Mouse (Mus musculus) spleen, adult 18-20 months (tissue): ENCODE results near the gene Ccng1.

Source experiments
- DNase-seq, 2 experiments: peaks; one replicate each; pipeline ENCODE4 v3.0.0; 2022; ENCODE audit warnings: mixed read lengths in 2 of 2

Ccng1 gene

GRCm38 (mm10) chr11:40755109-40755627 lies at the start of gene Ccng1:
Ccng1 (minus strand) TSS chr11:40755311.
- peak; percentile 76 to 79 for DNase-seq

- DNase-seq, result no peak
These were observed 35.2 kb upstream of the Ccng1 start for GRCm38 (mm10) chr11:40790307-40790706.

DNA sequence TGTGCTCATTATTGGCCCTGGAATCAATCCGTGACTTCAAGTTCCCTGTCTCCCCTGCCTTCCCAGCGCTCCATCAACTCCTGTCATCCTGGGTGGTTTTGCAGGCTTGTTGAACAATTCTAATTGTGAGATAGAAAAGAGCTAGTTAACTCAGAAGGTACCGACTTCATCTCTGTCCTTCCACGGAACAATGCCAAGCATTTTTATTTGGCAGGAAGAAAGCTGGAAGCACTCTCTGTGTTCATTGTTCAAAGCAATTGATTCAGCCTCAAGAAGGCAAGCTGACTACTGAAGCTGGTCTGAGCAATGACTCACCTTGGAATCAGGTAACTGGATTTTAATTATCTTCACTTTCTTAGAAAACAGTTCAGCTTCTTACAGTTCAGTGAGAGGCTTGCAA lies 34.6 kb upstream of the Ccng1 start:
- DNase-seq, result no peak

GRCm38 (mm10) chr11:40786900-40787299 lies 31.8 kb upstream of the Ccng1 start:
- no peak for DNase-seq

DNA sequence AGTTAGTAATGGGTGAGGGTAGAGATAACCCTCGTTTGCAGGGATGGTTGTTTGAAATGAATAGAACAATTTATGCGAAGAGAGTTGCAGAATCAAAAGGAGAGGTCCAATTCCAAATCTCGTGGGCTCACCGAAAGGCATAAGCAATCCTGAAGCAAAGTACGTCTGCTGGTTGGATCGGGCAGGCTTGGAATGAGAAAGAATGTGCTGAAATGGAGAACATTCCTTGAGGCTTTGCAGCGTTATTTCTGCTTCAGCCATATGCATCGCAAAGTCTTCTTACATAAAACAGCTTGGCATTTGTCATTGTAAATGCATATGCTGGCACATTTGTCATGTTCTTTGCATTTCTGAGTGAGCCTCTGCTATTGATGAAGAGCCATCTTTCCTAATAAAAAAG lies 29.2 kb upstream of the Ccng1 start:
- no peak for DNase-seq

- DNase-seq, result no peak
These were observed 28.2 kb upstream of the Ccng1 start for GRCm38 (mm10) chr11:40783346-40783745.

DNA sequence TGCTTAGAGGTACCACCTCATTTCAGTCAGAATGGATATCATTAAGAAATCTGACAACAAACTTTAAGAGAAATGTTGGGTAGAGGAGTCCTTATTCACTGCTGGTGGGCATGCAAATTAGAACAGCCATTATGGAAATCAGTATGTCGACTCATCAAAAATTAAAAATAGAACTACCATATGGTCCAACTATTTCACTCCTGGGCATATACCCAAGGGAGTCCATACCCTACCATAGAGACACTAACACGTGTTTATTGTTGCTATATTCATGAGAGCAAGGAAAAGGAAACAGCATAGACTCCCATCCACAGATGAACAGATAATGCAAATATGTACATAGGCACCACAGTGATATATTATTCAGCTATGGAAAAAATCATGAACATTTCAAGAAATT lies 26.7 kb upstream of the Ccng1 start:
- no peak for DNase-seq

GRCm38 (mm10) chr11:40775315-40776269 lies 20.5 kb upstream of the Ccng1 start:
- DNase-seq, result no peak

GRCm38 (mm10) chr11:40764690-40765089 lies 9.6 kb upstream of the Ccng1 start:
- no peak for DNase-seq

GRCm38 (mm10) chr11:40763395-40763794 lies 8.3 kb upstream of the Ccng1 start:
- DNase-seq, result no peak

- no peak for DNase-seq
These were observed 4.8 kb upstream of the Ccng1 start for GRCm38 (mm10) chr11:40759896-40760295.

DNA sequence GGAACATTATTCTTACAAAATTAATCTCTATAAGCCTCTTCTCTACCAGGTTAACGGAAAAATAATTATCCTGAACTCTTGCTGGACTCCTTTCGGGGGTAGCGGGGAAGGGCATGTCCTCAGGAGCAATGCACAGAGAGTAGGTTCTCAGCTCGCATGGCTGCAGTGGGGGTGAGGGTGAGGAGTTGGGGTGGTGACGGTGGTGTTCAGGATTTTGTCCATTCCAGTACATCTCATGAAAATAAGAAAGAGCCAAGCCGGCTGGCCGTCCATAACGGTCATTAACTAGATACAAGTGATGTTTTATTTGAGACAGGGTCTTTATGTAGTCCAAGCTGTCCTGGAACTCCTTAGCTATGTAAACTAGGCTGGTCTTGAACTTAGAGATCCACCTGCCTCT lies 857 bp upstream of the Ccng1 start:
- DNase-seq, result no peak

DNA sequence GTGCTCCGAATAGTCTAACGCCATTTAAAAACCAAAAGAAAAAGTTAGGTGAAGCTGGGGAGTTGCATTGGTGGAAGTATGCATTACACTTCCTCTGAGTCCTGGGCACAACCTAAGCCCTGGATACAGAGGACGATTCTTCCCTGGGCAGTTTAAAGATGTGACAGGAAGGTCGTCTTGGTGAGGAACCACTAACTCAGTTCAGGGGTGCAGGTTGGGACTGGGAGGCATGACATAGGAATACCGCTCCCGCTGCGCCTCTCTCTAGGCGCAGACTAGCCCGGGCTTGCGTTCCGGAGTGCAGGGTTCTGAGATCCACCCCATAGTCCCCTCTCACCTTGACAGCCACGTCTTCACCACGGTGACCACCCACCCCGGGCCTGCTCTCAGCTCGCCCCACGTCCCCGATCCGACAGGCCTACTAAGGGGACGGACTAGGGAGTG lies 425 bp downstream of the Ccng1 start:
- no peak for DNase-seq

GRCm38 (mm10) chr11:40753836-40754235 lies 1.3 kb downstream of the Ccng1 start:
- DNase-seq, result no peak

- DNase-seq, result no peak
These were observed 7.4 kb downstream of the Ccng1 start for GRCm38 (mm10) chr11:40747716-40748115.

- no peak for DNase-seq
These were observed 8.8 kb downstream of the Ccng1 start for GRCm38 (mm10) chr11:40746361-40746760.

DNA sequence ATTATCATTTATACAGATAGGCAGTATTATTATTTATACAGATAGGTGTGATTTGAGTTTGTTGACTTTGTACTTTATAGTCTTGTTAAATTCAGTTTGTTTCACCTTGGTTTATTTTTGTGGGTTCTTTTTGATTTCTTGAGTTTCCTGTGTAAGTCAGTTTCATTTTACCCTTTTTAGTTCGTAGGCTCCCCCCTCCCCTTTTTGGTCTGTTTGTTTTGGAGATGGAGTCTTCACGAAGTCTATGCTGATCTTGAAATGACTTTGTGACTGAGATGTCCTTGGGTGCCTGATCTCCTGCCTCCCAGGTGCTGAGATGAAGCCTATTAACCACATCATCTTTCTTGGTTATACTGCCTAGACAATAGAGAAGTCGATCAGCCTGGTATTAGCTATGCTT lies 10.8 kb downstream of the Ccng1 start:
- DNase-seq, result no peak

GRCm38 (mm10) chr11:40741605-40742262 lies 13.4 kb downstream of the Ccng1 start:
- DNase-seq, result no peak

- no peak for DNase-seq
These were observed 17.7 kb downstream of the Ccng1 start for GRCm38 (mm10) chr11:40737369-40737768.

GRCm38 (mm10) chr11:40734251-40734752 lies 20.8 kb downstream of the Ccng1 start:
- no peak for DNase-seq

GRCm38 (mm10) chr11:40733339-40734174 lies 21.6 kb downstream of the Ccng1 start, which contains the start of the genes Hmmr and Nudcd2:
Hmmr (minus strand) TSS chr11:40733422.
Nudcd2 (plus strand) TSS chr11:40733667.
- peak; percentile 81 to 85 for DNase-seq

- DNase-seq, result no peak
These were observed 22.1 kb downstream of the Ccng1 start for GRCm38 (mm10) chr11:40732997-40733338.

DNA sequence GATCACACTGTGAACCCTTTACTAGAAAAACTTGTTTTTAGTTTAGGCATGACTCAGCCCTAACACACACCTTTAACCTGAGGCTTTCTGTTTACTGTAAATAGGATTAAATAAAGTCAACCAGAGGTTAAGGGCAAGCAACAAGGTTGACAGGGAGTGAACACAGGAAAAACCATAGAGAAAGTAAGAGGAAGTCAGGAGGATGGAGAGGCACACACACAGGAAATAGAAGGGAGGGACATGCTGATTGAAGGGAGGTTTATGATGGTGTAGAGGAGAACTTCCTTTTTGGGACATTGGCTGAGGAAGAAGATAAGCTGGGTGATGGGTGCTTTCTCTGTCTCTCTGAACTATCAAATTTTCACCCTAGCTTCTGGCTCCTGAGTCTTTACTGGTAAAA lies 36.8 kb downstream of the Ccng1 start:
- DNase-seq, result no peak
